ENCODE assay signal across 8 mouse cellular contexts in the genomic region with DNA sequence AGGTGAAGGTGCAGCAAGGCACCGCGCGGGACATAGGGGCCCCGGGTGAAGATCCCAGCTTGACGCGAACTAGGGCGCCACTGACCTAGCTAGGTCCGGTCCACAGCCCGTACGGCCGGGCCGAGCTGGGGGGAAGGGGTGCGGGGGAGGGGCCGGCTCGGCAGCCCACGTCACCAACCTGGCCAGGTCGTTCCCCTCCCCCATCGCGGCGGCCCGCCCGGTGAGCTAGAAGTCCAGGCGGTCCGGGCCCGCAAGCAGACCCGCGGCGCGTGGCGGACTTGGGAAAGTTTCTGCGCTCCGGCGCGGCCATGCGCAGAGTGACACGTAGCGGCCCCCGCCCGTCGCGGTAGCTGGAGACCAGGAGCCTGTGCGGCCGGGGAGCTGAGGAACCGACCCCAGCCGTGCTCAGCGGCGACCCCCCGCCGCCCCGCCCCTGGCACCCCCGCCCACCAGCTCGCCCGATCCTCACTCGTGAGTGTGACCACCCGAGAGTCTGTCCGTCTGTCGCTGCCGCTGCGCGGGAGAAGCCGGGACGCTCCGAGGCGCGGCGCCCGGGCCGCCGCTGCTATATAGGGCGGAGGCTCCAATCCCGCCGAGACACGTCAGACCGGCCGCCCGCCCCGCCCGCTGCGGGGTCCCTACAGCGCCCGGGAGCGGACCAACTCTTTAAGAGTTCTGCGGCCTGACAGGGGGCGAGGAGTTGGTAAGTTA. TPM values are rescaled to one million over a fixed set of nuclear protein-coding genes. Genes with fewer than 3 reads are reported as not detected.
A peak's percentile ranks its signal among the peaks of the same experiment; 100 is the strongest.
DNase-seq lines count a peak whose midpoint lies in the region; ATAC-seq and TF ChIP-seq lines count a peak whose summit lies in the region.

No protein-coding gene starts in this region.

- H3K4me1 ChIP-seq in G1E (ENCODE audit: insufficient read depth, low read depth, low read length) = peaks cover 44% of the 10 kb centered on the region
- H3K4me1 ChIP-seq in forebrain, postnatal 0 days (ENCODE audit: insufficient read depth) = no peaks in the 10 kb centered on the region; the same call in 1 of the 2 replicates
- peaks cover 11% of the 10 kb centered on the region for H3K4me1 ChIP-seq in lung, embryonic 16.5 days (replicated peaks; ENCODE audit: control insufficient read depth, insufficient read depth, low read length)

- peak; percentile 93 for DNase-seq in G1E (ENCODE audit: low spot score)
- peak; percentile 57 to 73 for DNase-seq in cerebellum, adult 18-20 months
- peak; percentile 59 for DNase-seq in forebrain, postnatal 0 days
- DNase-seq in layer of hippocampus, adult 9-10 months (ENCODE audit: low spot score) = peak; percentile 21
- peak; percentile 71 for DNase-seq in ovary, adult 18-20 months (ENCODE audit: low spot score)
- DNase-seq in thymus, postnatal 0 days (ENCODE audit: low spot score) = peak; percentile 76

- no peak for TF ChIP-seq CTCF in G1E (IDR thresholded peaks at IDR 0.05; ENCODE audit: low read depth, low read length)
- TF ChIP-seq CTCF in forebrain, postnatal 0 days (IDR thresholded peaks at IDR 0.05; ENCODE audit: low read depth) = no peak

- H3K27ac ChIP-seq in forebrain, postnatal 0 days (ENCODE audit: low read depth, low read length) = peak overlapping the region; percentile 50
- peak overlapping the region; percentile 96 for H3K27ac ChIP-seq in lung, embryonic 16.5 days (ENCODE audit: low read length)

- peak overlapping the region; percentile 98 for H3K4me2 ChIP-seq in forebrain, postnatal 0 days (ENCODE audit: low read depth)
- H3K4me2 ChIP-seq in lung, embryonic 16.5 days (ENCODE audit: low read depth, low read length) = peak overlapping the region; percentile 58

- H3K9ac ChIP-seq in forebrain, postnatal 0 days = peak overlapping the region; percentile 62
- H3K9ac ChIP-seq in lung, embryonic 16.5 days (ENCODE audit: low read length) = peak overlapping the region; percentile 91

- no peaks in the 10 kb centered on the region for H3K9me3 ChIP-seq in G1E (replicated peaks)
- H3K9me3 ChIP-seq in forebrain, postnatal 0 days (ENCODE audit: low read length) = no peaks in the 10 kb centered on the region
- H3K9me3 ChIP-seq in lung, embryonic 16.5 days (ENCODE audit: control insufficient read depth, low read length) = no peaks in the 10 kb centered on the region

- peak; percentile 51 for ATAC-seq in G1E (ENCODE audit: extremely low read depth, insufficient number of reproducible peaks, low FRiP score, poor library complexity, severe bottlenecking)
- peak; percentile 93 for ATAC-seq in forebrain, postnatal 0 days
- peak; percentile 67 to 70 for ATAC-seq in hematopoietic stem cell, adult 5-6 weeks (replicated peaks in 1 of 2; ENCODE audit: insufficient read depth in 1 of 2, low FRiP score in 2 of 2, low TSS enrichment in 1 of 2, low read depth in 1 of 2, poor library complexity in 2 of 2, severe bottlenecking in 2 of 2)
- peak; percentile 95 for ATAC-seq in lung, embryonic 16.5 days (ENCODE audit: low read depth)

- under 1% methylated on average over 73 of the region's 84 CpGs for WGBS in forebrain, postnatal 0 days
- under 1% methylated on average over 62 of the region's 84 CpGs for WGBS in lung, embryonic 16.5 days

- no peaks in the 10 kb centered on the region for H3K27me3 ChIP-seq in G1E (ENCODE audit: insufficient read depth, low read length)
- no peaks in the 10 kb centered on the region for H3K27me3 ChIP-seq in forebrain, postnatal 0 days (ENCODE audit: insufficient read depth, low read length)
- H3K27me3 ChIP-seq in lung, embryonic 16.5 days (ENCODE audit: control insufficient read depth, insufficient read depth, low read depth, low read length) = no peaks in the 10 kb centered on the region

- H3K4me3 ChIP-seq in G1E (ENCODE audit: low read depth, low read length) = peak overlapping the region; percentile 83
- H3K4me3 ChIP-seq in forebrain, postnatal 0 days (ENCODE audit: low read depth, low read length) = peak overlapping the region; percentile 59
- peak overlapping the region; percentile 91 for H3K4me3 ChIP-seq in lung, embryonic 16.5 days (ENCODE audit: low read length)

- peaks cover 57% of the 10 kb centered on the region for H3K36me3 ChIP-seq in G1E (replicated peaks)
- no peaks in the 10 kb centered on the region for H3K36me3 ChIP-seq in forebrain, postnatal 0 days (ENCODE audit: insufficient read depth)
- H3K36me3 ChIP-seq in lung, embryonic 16.5 days (ENCODE audit: control insufficient read depth, insufficient read depth, low read length) = peaks cover 13% of the 10 kb centered on the region

RNA-seq across cellular contexts. Expression of gene Hdlbp, which starts 33.3 kb away (rescaled TPM):
- 470 and 482 TPM in 2 replicates for total RNA-seq in G1E (2014; fragmentation: Nextera tagmentation)
- 116 and 144 TPM in 2 replicates for total RNA-seq in G1E (2017)
- polyA plus RNA-seq in G1E (2012) = 57.5 and 62.1 TPM in 2 replicates
- 61.1 and 69.4 TPM in 2 replicates for total RNA-seq in forebrain, postnatal 0 days (2014; rRNA removed)
- 55.6 and 78.3 TPM in 2 replicates for polyA plus RNA-seq in forebrain, postnatal 0 days (2015; fragmentation: Nextera tagmentation; extraction: Ambion mirVana)
- 75.0 and 92.9 TPM in 2 replicates for total RNA-seq in hematopoietic stem cell, adult 5-6 weeks (2017)
- 160 and 172 TPM in 2 replicates for polyA plus RNA-seq in lung, embryonic 16.5 days (2015; fragmentation: Nextera tagmentation; extraction: Ambion mirVana)
- 87.6 and 87.8 TPM in 2 replicates for polyA plus RNA-seq in thymus, postnatal 0 days (2015; fragmentation: Nextera tagmentation; extraction: Ambion mirVana)

Comparison
In these comparisons a context has a peak if more than half of its experiments do, and no peak if none do; other contexts are left out.
1. Peak in every context shown above with its lines: DNase-seq, ATAC-seq, H3K4me3 ChIP-seq and H3K27ac ChIP-seq.
2. DNase-seq: peak in every context shown above with its lines; median percentile 93 in G1E; 76 in thymus, postnatal 0 days; 71 in ovary, adult 18-20 months; 65 in cerebellum, adult 18-20 months; 59 in forebrain, postnatal 0 days; 21 in layer of hippocampus, adult 9-10 months.